Comparison of ENCODE assay signal across 22 mouse cellular contexts in the genomic region with DNA sequence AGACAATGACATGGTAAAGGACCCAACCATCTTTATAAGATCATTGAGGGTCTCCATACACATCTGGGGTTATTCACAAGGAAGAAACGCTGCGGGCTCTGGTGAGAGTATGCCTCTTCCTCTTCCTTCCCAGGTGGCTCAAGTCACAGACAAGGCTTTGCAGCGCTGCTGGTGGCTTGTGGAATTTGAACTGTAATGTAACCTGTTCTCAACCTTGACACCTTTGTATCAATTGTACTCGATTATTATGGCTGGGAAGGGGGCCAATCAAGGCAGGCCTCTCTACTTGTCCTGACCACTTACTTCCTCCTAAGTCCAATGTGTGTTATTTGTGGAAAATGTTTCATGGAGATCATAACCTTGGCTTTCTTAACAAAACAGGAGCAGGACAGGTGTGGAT. TPM values are rescaled to one million over a fixed set of nuclear protein-coding genes. Genes with fewer than 3 reads are reported as not detected.
A peak's percentile ranks its signal among the peaks of the same experiment; 100 is the strongest.
DNase-seq lines count a peak whose midpoint lies in the region; ATAC-seq and TF ChIP-seq lines count a peak whose summit lies in the region.
"Had no signal": no experiment of that assay in that cellular context is flagged by ENCODE, and none has a peak within 500 bp of the region (broad histone marks: within the 10 kb centered on the region; RNA-seq: fewer than 3 reads in every experiment).

No protein-coding gene starts in this region.

- no peaks in the 10 kb centered on the region for H3K36me3 ChIP-seq in intestine, embryonic 15.5 days
- H3K36me3 ChIP-seq in intestine, embryonic 16.5 days (ENCODE audit: control insufficient read depth, insufficient read depth, low read length) = no peaks in the 10 kb centered on the region
- H3K36me3 ChIP-seq in small intestine, adult 2 months (ENCODE audit: control insufficient read depth, insufficient read depth, low read length) = no peaks in the 10 kb centered on the region
- H3K36me3 ChIP-seq: embryonic facial prominence, embryonic 13.5 days; embryonic facial prominence, embryonic 15.5 days; forebrain, embryonic 10.5 days; forebrain, embryonic 12.5 days had no signal

- no peaks in the 10 kb centered on the region for H3K27me3 ChIP-seq in intestine, embryonic 15.5 days (replicated peaks)
- H3K27me3 ChIP-seq in intestine, embryonic 16.5 days (replicated peaks; ENCODE audit: control insufficient read depth, insufficient read depth, low read length) = no peaks in the 10 kb centered on the region
- no peaks in the 10 kb centered on the region for H3K27me3 ChIP-seq in small intestine, adult 2 months (ENCODE audit: control insufficient read depth, insufficient read depth, low read length)
- H3K27me3 ChIP-seq: embryonic facial prominence, embryonic 13.5 days; embryonic facial prominence, embryonic 15.5 days; forebrain, embryonic 12.5 days had no signal

- DNase-seq in layer of hippocampus, adult 2 months (ENCODE audit: low spot score in 2 of 2) = no peak
- DNase-seq in layer of hippocampus, postnatal 10 days (ENCODE audit: low spot score in 2 of 2) = no peak
- DNase-seq: adrenal gland, adult 2 months; adrenal gland, postnatal 10 days; adrenal gland, postnatal 25 days; cerebellum, adult 11 months; cerebellum, adult 18-20 months; cerebellum, adult 8-10 months; cerebellum, adult 9-11 months; cerebellum, postnatal 14 days; cerebellum, postnatal 36 days; embryo, embryonic 11 days had no signal

- WGBS in intestine, embryonic 15.5 days = 66% methylated on average over 4 of the region's 4 CpGs
- 69% methylated on average over 4 of the region's 4 CpGs for WGBS in intestine, embryonic 16.5 days
- 27% methylated on average over 4 of the region's 4 CpGs for WGBS in small intestine, adult 2 months

- TF ChIP-seq POLR2A in small intestine, adult 2 months (IDR thresholded peaks at IDR 0.05; ENCODE audit: low read depth, low read length) = no peak

- no peak overlapping the region for H3K9ac ChIP-seq in intestine, embryonic 15.5 days
- H3K9ac ChIP-seq in intestine, embryonic 16.5 days (ENCODE audit: low read depth, low read length) = no peak overlapping the region
- H3K9ac ChIP-seq: embryonic facial prominence, embryonic 13.5 days; embryonic facial prominence, embryonic 15.5 days; forebrain, embryonic 12.5 days had no signal

- H3K4me2 ChIP-seq in intestine, embryonic 15.5 days (replicated peaks) = no peak overlapping the region
- no peak overlapping the region for H3K4me2 ChIP-seq in intestine, embryonic 16.5 days (ENCODE audit: low read depth, low read length)
- H3K4me2 ChIP-seq: embryonic facial prominence, embryonic 13.5 days; embryonic facial prominence, embryonic 15.5 days; forebrain, embryonic 12.5 days had no signal

- TF ChIP-seq CTCF in small intestine, adult 2 months (IDR thresholded peaks at IDR 0.05; ENCODE audit: extremely low read depth, insufficient read length, insufficient replicate concordance, low read depth, low read length) = no peak
- no peak for TF ChIP-seq CTCF in layer of hippocampus, adult 2 months (conservative IDR thresholded peaks at IDR 0.05)

- peaks cover 3% of the 10 kb centered on the region; the same call in 1 of the 2 replicates for H3K4me1 ChIP-seq in intestine, embryonic 15.5 days (replicated peaks)
- peaks cover 3% of the 10 kb centered on the region; the same call in 1 of the 2 replicates for H3K4me1 ChIP-seq in intestine, embryonic 16.5 days (ENCODE audit: control insufficient read depth, insufficient read depth, low read length)
- peaks cover 33% of the 10 kb centered on the region for H3K4me1 ChIP-seq in small intestine, adult 2 months (ENCODE audit: control insufficient read depth, insufficient read depth, insufficient read length, low read length)
- H3K4me1 ChIP-seq: embryonic facial prominence, embryonic 15.5 days; forebrain, embryonic 10.5 days; forebrain, embryonic 12.5 days had no signal

- peak; percentile 52 for ATAC-seq in intestine, embryonic 15.5 days
- ATAC-seq in intestine, embryonic 16.5 days = peak; percentile 54
- ATAC-seq: forebrain, embryonic 14.5 days; forebrain, embryonic 16.5 days had no signal

- H3K4me3 ChIP-seq in intestine, embryonic 15.5 days (replicated peaks) = no peak overlapping the region
- no peak overlapping the region for H3K4me3 ChIP-seq in intestine, embryonic 16.5 days (ENCODE audit: low read length)
- H3K4me3 ChIP-seq in small intestine, adult 2 months (ENCODE audit: low read depth, low read length) = no peak overlapping the region
- H3K4me3 ChIP-seq in layer of hippocampus, adult 2 months = no peak overlapping the region
- H3K4me3 ChIP-seq: embryonic facial prominence, embryonic 13.5 days; embryonic facial prominence, embryonic 15.5 days; erythroblast, embryonic 14.5 days; forebrain, embryonic 10.5 days; forebrain, embryonic 12.5 days had no signal

- no peaks in the 10 kb centered on the region for H3K9me3 ChIP-seq in intestine, embryonic 15.5 days
- no peaks in the 10 kb centered on the region for H3K9me3 ChIP-seq in intestine, embryonic 16.5 days (ENCODE audit: control insufficient read depth, low read length)
- H3K9me3 ChIP-seq: embryonic facial prominence, embryonic 13.5 days; embryonic facial prominence, embryonic 15.5 days; forebrain, embryonic 10.5 days; forebrain, embryonic 12.5 days had no signal

- no peak overlapping the region for H3K27ac ChIP-seq in intestine, embryonic 15.5 days
- peak overlapping the region; percentile 18; the same call in 1 of the 2 replicates for H3K27ac ChIP-seq in intestine, embryonic 16.5 days (ENCODE audit: low read length)
- H3K27ac ChIP-seq in small intestine, adult 2 months (ENCODE audit: insufficient read depth, low read depth, low read length) = peak overlapping the region; percentile 87
- no peak overlapping the region for H3K27ac ChIP-seq in layer of hippocampus, adult 2 months
- H3K27ac ChIP-seq: embryonic facial prominence, embryonic 13.5 days; embryonic facial prominence, embryonic 15.5 days; forebrain, embryonic 10.5 days; forebrain, embryonic 12.5 days had no signal

RNA-seq across cellular contexts. Expression of gene Tnik, which starts 30.1 kb away (rescaled TPM):
- 12.3 and 13.9 TPM in 2 replicates for polyA plus RNA-seq in intestine, embryonic 15.5 days (2015; fragmentation: Nextera tagmentation; extraction: Ambion mirVana)
- 11.5 and 12.5 TPM in 2 replicates for polyA plus RNA-seq in intestine, embryonic 16.5 days (2015; fragmentation: Nextera tagmentation; extraction: Ambion mirVana)
- polyA plus RNA-seq in small intestine, adult 2 months (2012; rRNA removed) = 5.0 and 10.8 TPM in 2 replicates
- 100 to 1,000 TPM; 220 to 223 TPM for total RNA-seq in layer of hippocampus, adult 2 months (2021)
- 100 to 1,000 TPM; 209 to 232 TPM for total RNA-seq in layer of hippocampus, postnatal 10 days (2021)
- polyA plus RNA-seq: erythroblast, embryonic 14.5 days had no signal

Comparison
In these comparisons a context has a peak if more than half of its experiments do, and no peak if none do; other contexts are left out.
1. H3K27ac ChIP-seq: peak in intestine, embryonic 16.5 days (single experiment) and small intestine, adult 2 months (single experiment); none in intestine, embryonic 15.5 days (single experiment) and layer of hippocampus, adult 2 months (single experiment).